8 mouse cellular contexts compared by ENCODE assay signal in genomic region chr10:36506033-36506726, GRCm38 (mm10). TPM values are rescaled to one million over a fixed set of nuclear protein-coding genes. Genes with fewer than 3 reads are reported as not detected.
A peak's percentile ranks its signal among the peaks of the same experiment; 100 is the strongest.
DNase-seq lines count a peak whose midpoint lies in the region; ATAC-seq lines count a peak whose summit lies in the region.

No protein-coding gene starts in this region.

- DNase-seq in adrenal gland, postnatal 14 days, result peak; percentile 17
- DNase-seq in adrenal gland, postnatal 36 days, result no peak
- peak; percentile 52 for DNase-seq in ES-CJ7 (ENCODE audit: low read depth, low spot score)
- peak; percentile 21 for DNase-seq in neural tube, embryonic 10.5 days (ENCODE audit: extremely low spot score, low spot score)
- DNase-seq in urinary bladder, adult 2 months (ENCODE audit: low spot score), result no peak
- DNase-seq in natural killer cell, adult 2 months (ENCODE audit: low spot score in 2 of 2), result no peak

- H3K9me3 ChIP-seq in embryonic facial prominence, embryonic 15.5 days (replicated peaks), result no peaks in the 10 kb centered on the region
- H3K9me3 ChIP-seq in intestine, embryonic 16.5 days (ENCODE audit: control insufficient read depth, low read length), result no peaks in the 10 kb centered on the region

- peak; percentile 52; the same call in 1 of the 2 replicates for ATAC-seq in embryonic facial prominence, embryonic 15.5 days (ENCODE audit: insufficient number of reproducible peaks, low FRiP score, low TSS enrichment, low read depth)
- ATAC-seq in intestine, embryonic 16.5 days, result no peak; the same call in 1 of the 2 replicates

- peak overlapping the region; percentile 98 for H3K4me2 ChIP-seq in embryonic facial prominence, embryonic 15.5 days (replicated peaks)
- H3K4me2 ChIP-seq in intestine, embryonic 16.5 days (ENCODE audit: low read depth, low read length), result peak overlapping the region; percentile 98

- H3K27ac ChIP-seq in embryonic facial prominence, embryonic 15.5 days (replicated peaks), result no peak overlapping the region
- no peak overlapping the region for H3K27ac ChIP-seq in intestine, embryonic 16.5 days (ENCODE audit: low read length)

- H3K9ac ChIP-seq in embryonic facial prominence, embryonic 15.5 days, result no peak overlapping the region
- no peak overlapping the region for H3K9ac ChIP-seq in intestine, embryonic 16.5 days (ENCODE audit: low read depth, low read length)

- peaks cover 21% of the 10 kb centered on the region for H3K27me3 ChIP-seq in embryonic facial prominence, embryonic 15.5 days
- H3K27me3 ChIP-seq in intestine, embryonic 16.5 days (replicated peaks; ENCODE audit: control insufficient read depth, insufficient read depth, low read length), result peaks cover 12% of the 10 kb centered on the region

- H3K4me1 ChIP-seq in embryonic facial prominence, embryonic 15.5 days, result peaks cover 9% of the 10 kb centered on the region
- H3K4me1 ChIP-seq in intestine, embryonic 16.5 days (ENCODE audit: control insufficient read depth, insufficient read depth, low read length), result peaks cover 5% of the 10 kb centered on the region; the same call in 1 of the 2 replicates

- no peaks in the 10 kb centered on the region for H3K36me3 ChIP-seq in embryonic facial prominence, embryonic 15.5 days
- H3K36me3 ChIP-seq in intestine, embryonic 16.5 days (ENCODE audit: control insufficient read depth, insufficient read depth, low read length), result no peaks in the 10 kb centered on the region

- peak overlapping the region; percentile 65 for H3K4me3 ChIP-seq in embryonic facial prominence, embryonic 15.5 days (replicated peaks)
- H3K4me3 ChIP-seq in intestine, embryonic 16.5 days (ENCODE audit: low read length), result peak overlapping the region; percentile 64

- 8% methylated on average over 13 of the region's 13 CpGs for WGBS in embryonic facial prominence, embryonic 15.5 days
- WGBS in intestine, embryonic 16.5 days, result 13% methylated on average over 13 of the region's 13 CpGs

RNA-seq across cellular contexts. Expression of gene Hs3st5, which starts 0.4 kb away (rescaled TPM):
- total RNA-seq in adrenal gland, postnatal 14 days (2021), result 0.82 and 1.6 TPM in 2 replicates
- total RNA-seq in adrenal gland, postnatal 36 days (2021), result under 1 TPM; 0.36 to 0.40 TPM
- polyA plus RNA-seq in embryonic facial prominence, embryonic 15.5 days (2015; fragmentation: Nextera tagmentation; extraction: Ambion mirVana), result 4.7 and 5.6 TPM in 2 replicates
- 0.84 and 1.4 TPM in 2 replicates for polyA plus RNA-seq in intestine, embryonic 16.5 days (2015; fragmentation: Nextera tagmentation; extraction: Ambion mirVana)
- 0.08 and 0.13 TPM in 2 replicates for polyA plus RNA-seq in urinary bladder, adult 2 months (2012; rRNA removed)

Comparison
In these comparisons a context has a peak if more than half of its experiments do, and no peak if none do; other contexts are left out.
1. DNase-seq: peak in adrenal gland, postnatal 14 days (single experiment), ES-CJ7 (single experiment) and neural tube, embryonic 10.5 days (single experiment); none in adrenal gland, postnatal 36 days (0 of 2), urinary bladder, adult 2 months (single experiment) and natural killer cell, adult 2 months (0 of 2).